Mouse (Mus musculus): Measurements from ENCODE around the gene Zic5. TPM values are rescaled to one million over a fixed set of nuclear protein-coding genes. Genes with fewer than 3 reads are reported as not detected.
"Not testable (repeated sequence)": the region's sequence is repeated elsewhere in the genome, so short reads cannot be mapped to it uniquely, and the experiment has no call there.

Gene Zic5
- polyA plus RNA-seq, 1 experiment from 2014 or later: 0.52 TPM

DNA sequence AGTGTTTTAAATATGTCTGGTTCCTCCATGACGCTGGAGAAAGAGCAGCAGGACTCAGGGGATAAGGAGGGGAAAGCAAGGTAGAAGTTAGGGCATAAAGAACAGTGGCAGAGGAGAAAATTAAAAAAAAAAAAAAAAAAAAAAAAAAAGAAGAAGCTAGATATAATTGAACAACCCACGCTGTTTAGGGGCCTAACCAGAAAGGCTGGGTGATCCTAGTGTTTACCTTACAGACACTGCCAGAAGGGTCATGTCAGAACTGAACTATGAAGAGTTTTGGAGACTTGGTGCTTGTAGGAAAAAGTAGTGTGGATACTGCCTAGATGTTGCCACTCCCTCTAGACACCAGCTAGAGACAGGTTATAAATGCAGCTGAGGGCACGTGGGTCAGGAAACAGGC is 4.0 kb downstream of the Zic5 start:
- Histone ChIP-seq H3K9ac (no peak overlapping the region), H3K27me3 (peaks cover 61% of the 10 kb centered on the region)
- 49% methylated on average over 3 of the region's 3 CpGs for WGBS

DNA sequence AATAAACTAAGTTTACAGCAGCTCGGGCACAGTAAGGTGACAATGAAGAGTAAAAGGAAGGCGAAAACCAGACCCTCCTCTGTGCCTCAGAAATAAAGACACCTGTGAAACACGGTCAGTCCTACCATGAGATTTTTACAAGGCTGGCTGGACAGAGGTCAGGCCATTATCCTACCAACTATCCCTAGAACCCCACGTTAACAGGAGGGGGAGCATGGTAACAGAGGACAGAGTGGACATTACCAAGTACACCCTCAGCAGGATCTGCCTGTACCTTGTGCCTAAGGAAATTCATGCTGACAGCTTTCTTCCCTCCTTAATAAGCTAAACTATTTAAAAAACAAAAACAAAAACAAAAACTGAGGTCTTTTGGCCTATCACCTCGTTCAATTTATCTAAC is 5.3 kb downstream of the Zic5 start:
- no peak overlapping the region for H3K4me3 ChIP-seq
- no peak overlapping the region for H3K4me2 ChIP-seq
- 51% methylated on average over 5 of the region's 5 CpGs for WGBS

More for the DNA sequence above, 4.0 kb downstream of the Zic5 start:
- Histone ChIP-seq H3K4me3 (0 out of 2 replicates have a peak overlapping the region, but pooled peaks have one; percentile 3), H3K4me1 (peaks cover 31% of the 10 kb centered on the region), H3K27ac (no peak overlapping the region), H3K36me3 (no peaks in the 10 kb centered on the region), H3K9me3 (no peaks in the 10 kb centered on the region), H3K4me2 (no peak overlapping the region)
- ATAC-seq (ENCODE audit: insufficient number of reproducible peaks, low FRiP score, low TSS enrichment, low read depth): no peak

DNA sequence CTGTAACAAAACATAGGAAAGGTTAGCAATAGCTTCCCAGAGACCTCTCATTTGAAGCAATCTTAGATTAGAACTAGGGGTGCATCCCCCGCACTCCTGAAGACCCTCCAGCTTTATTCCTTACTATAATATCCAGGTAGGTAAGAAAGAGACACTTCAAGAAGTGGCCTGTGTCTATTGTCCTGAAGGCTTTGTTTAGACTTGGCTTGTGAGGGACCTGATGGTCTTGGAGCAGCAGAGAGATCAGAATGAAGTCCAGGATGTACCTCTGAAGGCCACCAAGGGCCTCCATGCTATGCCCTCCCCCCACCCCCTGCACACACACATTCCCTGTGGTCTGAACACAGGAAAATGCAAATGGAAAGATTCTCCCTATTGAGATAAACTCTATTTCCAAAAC is 5.7 kb downstream of the Zic5 start:
- Histone ChIP-seq H3K27ac (no peak overlapping the region), H3K9me3 (no peaks in the 10 kb centered on the region), H3K4me1 (peaks cover 21% of the 10 kb centered on the region), H3K4me3 (no peak overlapping the region), H3K9ac (no peak overlapping the region), H3K4me2 (no peak overlapping the region), H3K27me3 (peaks cover 56% of the 10 kb centered on the region), H3K36me3 (no peaks in the 10 kb centered on the region)
- WGBS: 93% methylated on average over 1 of the region's 1 CpGs
- ATAC-seq (ENCODE audit: insufficient number of reproducible peaks, low FRiP score, low TSS enrichment, low read depth): no peak

More for the DNA sequence above, 5.3 kb downstream of the Zic5 start:
- peaks cover 25% of the 10 kb centered on the region for H3K4me1 ChIP-seq
- H3K27ac ChIP-seq: no peak overlapping the region
- H3K27me3 ChIP-seq: peaks cover 56% of the 10 kb centered on the region
- H3K9me3 ChIP-seq: no peaks in the 10 kb centered on the region
- no peak for ATAC-seq (ENCODE audit: insufficient number of reproducible peaks, low FRiP score, low TSS enrichment, low read depth)
- no peak overlapping the region for H3K9ac ChIP-seq
- no peaks in the 10 kb centered on the region for H3K36me3 ChIP-seq

DNA sequence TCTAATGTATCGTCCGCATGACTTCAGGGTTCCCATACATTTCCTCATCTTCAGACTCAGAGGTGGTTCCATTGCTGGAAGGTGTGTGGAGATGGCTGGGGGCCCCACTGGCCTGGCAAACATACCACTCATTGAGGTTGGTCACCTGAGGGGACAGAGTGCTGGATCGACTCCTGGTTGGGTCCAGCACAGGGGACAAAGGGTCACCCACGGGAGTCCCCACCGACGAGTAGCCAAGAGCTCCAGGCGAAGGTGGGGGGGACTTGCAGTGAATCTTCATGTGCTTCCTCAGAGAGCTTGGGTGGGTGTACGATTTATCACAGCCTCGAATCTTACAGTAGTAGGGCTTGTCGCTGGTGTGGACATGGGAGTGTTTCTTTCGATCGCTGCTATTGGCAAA is 6.1 kb downstream of the Zic5 start:
- not testable (repeated sequence) for H3K27ac ChIP-seq; ATAC-seq (ENCODE audit: insufficient number of reproducible peaks, low FRiP score, low TSS enrichment, low read depth); H3K4me2 ChIP-seq; H3K4me3 ChIP-seq; H3K36me3 ChIP-seq; H3K9me3 ChIP-seq; H3K9ac ChIP-seq
- H3K4me1 ChIP-seq: peaks cover 16% of the 10 kb centered on the region
- 81% methylated on average over 11 of the region's 12 CpGs for WGBS
- peaks cover 54% of the 10 kb centered on the region for H3K27me3 ChIP-seq

DNA sequence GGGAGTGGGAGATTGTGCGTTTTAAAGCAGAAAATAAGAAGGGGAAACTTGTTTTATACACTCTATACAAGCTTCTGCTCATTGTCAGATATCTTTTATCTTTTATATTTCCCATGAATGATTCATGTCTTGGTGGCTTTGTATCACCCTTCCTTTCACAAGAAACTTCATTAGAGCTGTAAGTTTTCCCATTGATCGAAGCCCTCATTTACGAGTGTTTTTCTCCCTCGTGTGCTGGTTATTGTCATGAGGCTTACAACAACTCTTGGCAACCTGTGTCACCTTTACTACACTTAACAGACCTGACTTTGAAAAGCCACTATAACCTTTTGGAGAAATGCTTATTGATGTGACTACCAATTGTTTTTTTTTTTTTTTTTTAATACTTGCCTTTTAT is 9.9 kb downstream of the Zic5 start:
- Histone ChIP-seq H3K36me3 (no peaks in the 10 kb centered on the region), H3K4me1 (peaks cover 14% of the 10 kb centered on the region), H3K9me3 (no peaks in the 10 kb centered on the region), H3K9ac (no peak overlapping the region), H3K27me3 (peaks cover 60% of the 10 kb centered on the region), H3K4me3 (no peak overlapping the region), H3K4me2 (no peak overlapping the region), H3K27ac (no peak overlapping the region)
- WGBS: 67% methylated on average over 4 of the region's 4 CpGs
- ATAC-seq (ENCODE audit: insufficient number of reproducible peaks, low FRiP score, low TSS enrichment, low read depth): no peak

DNA sequence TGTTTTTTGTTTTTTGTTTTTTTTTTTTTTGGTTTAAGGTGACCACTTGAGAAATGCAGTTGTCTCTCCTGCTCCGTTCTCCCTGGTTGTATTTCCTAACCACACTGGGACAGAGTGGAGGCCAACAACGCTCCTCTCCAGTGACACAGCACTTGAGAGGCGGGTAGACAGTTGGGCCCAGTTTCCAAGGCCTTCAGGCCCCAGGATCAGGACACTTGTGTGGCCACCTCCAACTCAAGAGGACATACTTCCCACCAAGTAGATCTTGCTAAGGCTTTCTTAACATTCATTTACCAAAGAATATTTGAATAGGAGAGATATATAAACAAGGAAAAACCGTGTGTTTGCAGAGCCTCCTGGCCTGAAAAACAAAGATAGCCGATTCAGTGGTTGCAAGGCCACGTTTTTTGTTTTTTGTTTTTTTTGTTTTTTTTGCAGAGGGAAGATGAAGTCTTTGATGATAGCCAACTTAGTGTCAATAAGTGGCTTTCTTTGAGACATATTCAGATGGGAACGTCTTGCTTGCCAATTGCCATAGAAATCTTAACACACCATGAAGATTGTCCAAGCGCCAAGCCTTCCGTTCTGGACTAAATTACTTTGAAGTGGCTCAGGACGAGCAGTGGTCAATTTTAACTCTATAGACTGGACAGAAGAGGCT is 10.4 kb downstream of the Zic5 start:
- 79% methylated on average over 10 of the region's 10 CpGs for WGBS
- H3K4me1 ChIP-seq: peaks cover 19% of the 10 kb centered on the region
- peaks cover 60% of the 10 kb centered on the region for H3K27me3 ChIP-seq
- no peak overlapping the region for H3K27ac ChIP-seq
- ATAC-seq (ENCODE audit: insufficient number of reproducible peaks, low FRiP score, low TSS enrichment, low read depth): no peak
- H3K4me2 ChIP-seq: no peak overlapping the region
- H3K36me3 ChIP-seq: no peaks in the 10 kb centered on the region
- no peaks in the 10 kb centered on the region for H3K9me3 ChIP-seq
- H3K4me3 ChIP-seq: no peak overlapping the region
- no peak overlapping the region for H3K9ac ChIP-seq

DNA sequence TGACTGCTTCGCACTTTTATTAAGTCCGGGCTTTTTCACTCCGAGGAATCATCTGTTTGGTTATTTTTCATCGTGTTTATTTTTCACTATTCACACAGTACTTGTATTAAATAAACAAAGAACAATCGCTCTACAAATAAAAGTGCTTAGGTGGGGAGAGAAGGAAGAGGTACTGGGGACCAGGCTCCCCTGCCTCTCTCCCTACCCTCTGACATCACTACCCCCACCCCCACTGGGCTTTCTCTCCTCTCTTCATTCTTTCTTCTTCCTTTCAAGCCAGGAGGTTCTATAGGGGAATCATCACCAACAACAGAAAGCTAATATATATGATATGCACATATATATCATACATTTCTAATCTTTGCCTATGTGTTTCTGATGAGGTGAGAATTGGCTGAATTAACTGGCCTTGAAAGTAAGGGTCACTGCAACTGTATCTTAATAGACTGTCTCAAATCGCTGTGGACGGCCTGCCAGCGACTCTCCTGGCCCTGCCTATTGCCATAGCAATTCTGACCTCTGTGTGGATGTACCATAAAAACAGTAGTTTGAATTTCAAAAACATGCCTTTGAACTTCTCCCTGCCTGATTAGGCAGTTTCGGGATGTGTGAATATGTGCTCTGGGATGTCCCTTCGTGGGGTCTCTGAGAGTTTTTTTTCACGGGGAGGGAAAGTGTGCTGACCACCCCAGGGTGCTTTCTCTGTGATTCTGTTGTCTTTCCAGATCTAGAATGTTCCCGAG is 11.3 kb downstream of the Zic5 start:
- H3K27me3 ChIP-seq: peaks cover 64% of the 10 kb centered on the region
- WGBS: 24% methylated on average over 12 of the region's 12 CpGs
- no peak overlapping the region for H3K27ac ChIP-seq
- peaks cover 24% of the 10 kb centered on the region for H3K4me1 ChIP-seq
- no peak for ATAC-seq (ENCODE audit: insufficient number of reproducible peaks, low FRiP score, low TSS enrichment, low read depth)
- no peaks in the 10 kb centered on the region for H3K36me3 ChIP-seq
- peak overlapping the region; percentile 40 for H3K4me2 ChIP-seq
- H3K9ac ChIP-seq: no peak overlapping the region
- peak overlapping the region; percentile 24 for H3K4me3 ChIP-seq
- H3K9me3 ChIP-seq: no peaks in the 10 kb centered on the region

DNA sequence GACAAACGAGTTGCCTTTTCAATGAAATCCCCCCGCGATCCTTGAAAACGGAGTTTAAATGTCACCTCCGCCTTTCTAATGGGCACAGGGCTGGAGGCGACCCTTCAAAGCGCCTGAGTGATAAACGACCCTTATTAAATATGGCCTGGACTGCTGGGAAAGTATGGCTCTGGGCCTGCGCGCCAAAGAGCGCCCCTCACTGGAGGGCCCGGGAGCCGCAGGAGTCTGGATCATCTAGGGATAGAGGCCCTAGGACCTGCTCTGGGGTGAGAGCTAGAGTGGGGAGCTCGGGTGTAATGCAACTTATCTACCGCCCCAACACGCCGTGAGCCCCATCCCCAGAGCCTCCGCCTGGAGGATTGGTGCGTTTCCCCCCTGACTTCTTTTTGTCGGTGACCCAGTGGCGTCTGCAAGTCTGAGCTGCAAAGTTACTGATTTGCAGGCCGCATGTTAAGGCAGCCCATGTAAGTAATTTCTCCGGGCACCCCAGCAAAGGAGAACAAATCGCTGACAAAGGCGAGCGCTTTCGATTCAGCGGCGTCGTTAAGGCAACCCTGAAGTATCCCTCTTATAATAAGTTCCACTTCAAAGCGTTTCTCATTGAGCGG is 12.0 kb downstream of the Zic5 start:
- 5% methylated on average over 32 of the region's 32 CpGs for WGBS
- Histone ChIP-seq H3K36me3 (no peaks in the 10 kb centered on the region), H3K9me3 (no peaks in the 10 kb centered on the region), H3K9ac (no peak overlapping the region), H3K27me3 (peaks cover 69% of the 10 kb centered on the region), H3K4me1 (peaks cover 24% of the 10 kb centered on the region), H3K27ac (no peak overlapping the region), H3K4me3 (peak overlapping the region; percentile 24), H3K4me2 (peak overlapping the region; percentile 40)
- ATAC-seq (ENCODE audit: insufficient number of reproducible peaks, low FRiP score, low TSS enrichment, low read depth): no peak

DNA sequence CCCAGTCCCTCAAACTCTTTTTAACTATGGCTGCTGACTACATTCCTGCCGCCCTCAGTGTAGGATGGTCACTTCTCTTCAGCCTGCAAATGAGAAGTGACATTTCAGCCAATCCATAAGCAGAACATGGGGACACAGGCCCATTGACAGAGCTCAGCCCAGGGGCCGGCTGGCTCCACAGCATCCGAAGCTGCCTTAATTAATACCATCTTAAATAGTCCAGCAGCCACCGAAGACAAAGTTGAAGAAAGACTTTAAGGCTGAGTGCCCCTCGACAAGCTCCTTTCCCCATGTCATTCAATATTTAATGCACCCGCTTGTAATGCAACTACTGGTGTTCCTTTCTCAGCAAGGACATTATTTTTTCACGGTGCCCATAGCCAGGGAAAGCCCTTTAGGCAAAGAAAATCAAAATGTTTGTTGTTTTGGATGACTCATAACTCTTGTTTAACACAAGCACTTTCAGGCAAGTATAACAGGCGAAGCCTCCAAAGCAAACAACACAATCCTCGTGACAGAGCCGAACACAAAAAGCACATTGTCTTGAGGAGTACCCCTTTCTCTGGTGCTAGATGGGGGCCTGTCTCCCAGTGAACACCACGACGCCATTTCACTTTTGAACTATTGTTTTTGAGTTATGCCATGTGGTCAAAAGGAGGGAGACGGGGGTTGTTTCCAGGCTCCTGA is 12.6 kb downstream of the Zic5 start:
- H3K36me3 ChIP-seq: no peaks in the 10 kb centered on the region
- H3K9ac ChIP-seq: no peak overlapping the region
- 0 out of 2 replicates have a peak overlapping the region, but pooled peaks have one; percentile 24 for H3K4me3 ChIP-seq
- H3K4me1 ChIP-seq: peaks cover 24% of the 10 kb centered on the region
- 34% methylated on average over 13 of the region's 13 CpGs for WGBS
- no peak overlapping the region for H3K27ac ChIP-seq
- ATAC-seq (ENCODE audit: insufficient number of reproducible peaks, low FRiP score, low TSS enrichment, low read depth): no peak
- peaks cover 76% of the 10 kb centered on the region for H3K27me3 ChIP-seq
- H3K4me2 ChIP-seq: peak overlapping the region; percentile 40; the same call in 1 of the 2 replicates
- H3K9me3 ChIP-seq: no peaks in the 10 kb centered on the region

DNA sequence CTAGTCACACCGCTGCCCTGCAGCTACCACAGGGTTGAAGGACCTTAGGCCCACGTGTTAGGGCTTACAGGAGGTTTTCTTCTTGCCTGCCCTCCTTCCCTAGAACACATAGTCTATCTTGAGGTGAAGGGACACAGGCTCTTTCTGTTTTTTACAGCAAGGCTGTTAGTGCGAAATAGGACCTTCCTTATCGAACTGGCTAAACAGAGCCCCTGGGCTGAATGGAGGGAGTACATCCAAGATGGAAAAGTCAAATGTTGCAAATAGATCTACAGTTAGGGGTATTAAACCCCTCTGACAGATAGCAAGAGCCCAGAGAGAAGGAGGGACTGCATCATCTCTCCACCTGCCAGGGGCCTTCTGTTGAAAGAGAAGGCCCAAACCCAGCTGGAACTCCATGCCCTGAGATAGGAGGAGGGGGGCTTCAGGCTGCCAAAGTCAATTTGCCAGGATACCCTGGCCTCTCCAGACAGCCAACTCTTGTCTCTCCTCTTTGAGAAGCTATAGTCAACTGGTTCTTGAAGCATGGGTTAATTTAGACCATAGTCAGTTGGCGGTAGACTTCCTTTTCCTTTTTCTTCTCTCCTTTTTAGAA is 13.8 kb downstream of the Zic5 start:
- Histone ChIP-seq H3K4me2 (no peak overlapping the region; the same call in 1 of the 2 replicates), H3K27me3 (peaks cover 88% of the 10 kb centered on the region), H3K9ac (no peak overlapping the region), H3K9me3 (no peaks in the 10 kb centered on the region), H3K27ac (no peak overlapping the region), H3K4me3 (no peak overlapping the region), H3K4me1 (peaks cover 24% of the 10 kb centered on the region), H3K36me3 (no peaks in the 10 kb centered on the region)
- ATAC-seq (ENCODE audit: insufficient number of reproducible peaks, low FRiP score, low TSS enrichment, low read depth): no peak
- WGBS: 59% methylated on average over 5 of the region's 5 CpGs

DNA sequence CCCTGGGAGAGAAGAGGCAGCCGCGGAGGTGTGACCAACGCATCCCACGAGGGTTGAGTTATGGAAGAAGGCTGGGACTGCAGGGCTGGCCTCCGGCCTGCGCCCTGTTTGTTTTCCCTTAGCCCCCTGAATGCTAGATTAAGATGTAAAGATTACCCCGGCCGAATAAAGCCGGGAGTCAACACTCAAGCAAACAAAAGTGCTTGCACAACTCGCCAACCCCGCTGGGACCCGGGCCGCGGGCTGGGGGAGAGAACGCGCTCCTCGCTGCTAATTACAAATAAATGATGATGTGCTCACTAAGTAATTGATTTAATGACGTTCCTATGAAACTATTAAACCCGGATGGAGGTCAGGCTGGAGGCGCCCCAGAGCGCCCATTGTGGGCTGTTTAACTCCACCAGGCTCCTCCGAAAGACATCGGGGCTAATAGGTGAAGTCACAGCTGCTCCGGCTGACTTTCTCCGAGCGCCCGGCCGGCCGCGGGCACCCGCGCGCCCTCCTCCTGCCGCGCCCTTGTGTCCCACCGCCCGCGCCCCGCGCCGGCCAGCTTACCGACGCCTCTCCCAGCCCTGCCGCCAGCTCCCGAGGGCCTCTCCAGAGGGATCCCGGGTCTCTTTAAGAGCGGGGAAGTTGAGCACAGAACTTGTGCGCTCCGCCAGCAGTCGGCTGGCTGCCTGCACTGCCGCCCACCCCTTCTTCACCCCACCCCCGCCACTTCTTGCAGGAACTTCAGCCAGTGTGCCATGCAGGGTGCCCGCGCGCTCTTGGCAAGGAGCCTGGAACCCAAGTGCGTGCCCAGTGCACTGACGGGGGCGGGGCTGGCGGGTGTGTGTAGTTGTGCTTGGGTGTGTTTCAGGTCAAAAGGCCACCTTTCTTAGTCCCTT is 14.7 kb downstream of the Zic5 start, which contains the start of gene Gm5089:
Gene Gm5089, minus strand, starts transcription at position 620 of the 887 bp plus-strand sequence.
- peaks cover 92% of the 10 kb centered on the region for H3K27me3 ChIP-seq
- H3K4me2 ChIP-seq: peak within 1 kb of the TSS; percentile 78
- WGBS: 1% methylated on average over 54 of the region's 59 CpGs
- H3K9me3 ChIP-seq: no peaks in the 10 kb centered on the region
- peaks cover 24% of the 10 kb centered on the region for H3K4me1 ChIP-seq
- H3K27ac ChIP-seq: no peak within 1 kb of the TSS
- no peaks in the 10 kb centered on the region for H3K36me3 ChIP-seq
- 0 out of 2 replicates have a peak, but pooled peaks have one; percentile 33 for ATAC-seq (ENCODE audit: insufficient number of reproducible peaks, low FRiP score, low TSS enrichment, low read depth)
- H3K4me3 ChIP-seq: peak within 1 kb of the TSS; percentile 41
- peak within 1 kb of the TSS; percentile 35 for H3K9ac ChIP-seq
